Mouse (Mus musculus) adrenal gland (tissue): ENCODE results near the gene Cngb1.

ENCODE experiments used
- intact Hi-C: fragments of 180-260 bp; cut with DNase I; formaldehyde crosslinking; loops from one replicate; pipeline ENCODE4 v1.15.1; 2025
- long read RNA-seq, 2 experiments: library from polyadenylated mRNA; unstranded; transcript quantifications; one replicate each; pipeline ENCODE4 v2.0.0; 2020; ENCODE audit warnings: borderline replicate concordance in 1 of 2; ENCODE audit not compliant: insufficient replicate concordance in 1 of 2

Cngb1 gene
- long read RNA-seq, experiment 1: 0 reads
- long read RNA-seq, experiment 2: 0 reads

- intact Hi-C loops: no loop called here
These were observed at the start of gene Cngb1 for GRCm38 (mm10) chr8:95306431-95306830. Gene Cngb1, minus strand, starts transcription at chr8:95306585.

GRCm38 (mm10) chr8:95354606-95355005 lies 48.2 kb upstream of the Cngb1 start:
- intact Hi-C loops: loop anchor here (10.0 kb wide), 1 partner anchor 340 kb away; no protein-coding TSS in a partner anchor

GRCm38 (mm10) chr8:95352871-95353866 lies 46.8 kb upstream of the Cngb1 start:
- intact Hi-C loops: loop anchor here (10.0 kb wide), 1 partner anchor 342 kb away; no protein-coding TSS in a partner anchor

GRCm38 (mm10) chr8:95352151-95352870 lies 45.9 kb upstream of the Cngb1 start, which contains the start of gene Mmp15:
Gene Mmp15, plus strand, starts transcription at chr8:95352268.
- intact Hi-C loops: loop anchor here (10.0 kb wide), 1 partner anchor 342 kb away; no protein-coding TSS in a partner anchor

- intact Hi-C loops: loop anchor here (10.0 kb wide), 1 partner anchor 343 kb away; no protein-coding TSS in a partner anchor
These were observed 45.1 kb upstream of the Cngb1 start for GRCm38 (mm10) chr8:95351461-95351860.

- intact Hi-C loops: loop anchor here (2.0 to 5.0 kb wide), 2 partner anchors 26 to 78 kb away; no protein-coding TSS in a partner anchor
These were observed 42.6 kb upstream of the Cngb1 start for GRCm38 (mm10) chr8:95348811-95349630.

GRCm38 (mm10) chr8:95348356-95348755 lies 42.0 kb upstream of the Cngb1 start:
- intact Hi-C loops: loop anchor here (2.0 to 5.0 kb wide), 2 partner anchors 26 to 79 kb away; no protein-coding TSS in a partner anchor

GRCm38 (mm10) chr8:95346643-95347545 lies 40.5 kb upstream of the Cngb1 start:
- intact Hi-C loops: loop anchor here (5.0 kb wide), 1 partner anchor 80 kb away; no protein-coding TSS in a partner anchor

- intact Hi-C loops: loop anchor here (5.0 kb wide), 1 partner anchor 83 kb away; no protein-coding TSS in a partner anchor
These were observed 38.3 kb upstream of the Cngb1 start for GRCm38 (mm10) chr8:95344668-95345067.

GRCm38 (mm10) chr8:95341721-95342120 lies 35.3 kb upstream of the Cngb1 start:
- intact Hi-C loops: no loop called here

- intact Hi-C loops: no loop called here
These were observed 30.0 kb upstream of the Cngb1 start for GRCm38 (mm10) chr8:95336363-95336762.

- intact Hi-C loops: no loop called here
These were observed 29.3 kb upstream of the Cngb1 start for GRCm38 (mm10) chr8:95335706-95336105.

GRCm38 (mm10) chr8:95332437-95333199 lies 26.2 kb upstream of the Cngb1 start:
- intact Hi-C loops: no loop called here

GRCm38 (mm10) chr8:95331720-95332436 lies 25.5 kb upstream of the Cngb1 start, which contains the start of the genes Zfp319 and Usb1:
Gene Zfp319, minus strand, starts transcription at chr8:95331950.
Gene Usb1, plus strand, starts transcription at chr8:95332284.
- intact Hi-C loops: loop anchor here (2.0 kb wide), 1 partner anchor 77 kb away; no protein-coding TSS in a partner anchor

GRCm38 (mm10) chr8:95331156-95331719 lies 24.9 kb upstream of the Cngb1 start:
- intact Hi-C loops: loop anchor here (2.0 kb wide), 1 partner anchor 76 kb away; no protein-coding TSS in a partner anchor

GRCm38 (mm10) chr8:95330367-95330766 lies 24.0 kb upstream of the Cngb1 start:
- intact Hi-C loops: loop anchor here (2.0 kb wide), 1 partner anchor 76 kb away; no protein-coding TSS in a partner anchor

- intact Hi-C loops: no loop called here
These were observed 21.6 kb upstream of the Cngb1 start for GRCm38 (mm10) chr8:95327866-95328465.
